Mouse (Mus musculus) CH12.LX (cell line): ENCODE results near the gene Cwc25. TPM values are rescaled to one million over a fixed set of nuclear protein-coding genes. Genes with fewer than 3 reads are reported as not detected.

Source experiments
- DNase-seq: peaks from one replicate; pipeline ENCODE4 v3.0.0-alpha.2; 2013; ENCODE audit errors: extremely low read depth
- H3K27ac ChIP-seq: 2 replicates; pipeline ENCODE4 v1.5.1; 2012; ENCODE audit warnings: low read depth, mild to moderate bottlenecking, control low read depth, moderate library complexity; ENCODE audit not compliant: insufficient read depth
- H3K27me3 ChIP-seq: replicated peaks from 2 replicates; pipeline ENCODE3; 2012; ENCODE audit warnings: inconsistent platforms
- H3K36me3 ChIP-seq, 2 experiments: replicated peaks in 1 of 2; 2 replicates each; pipeline versions ENCODE3 to v1.6.1; 2012; ENCODE audit warnings: inconsistent platforms in 1 of 2, low read length in 1 of 2, mild to moderate bottlenecking in 1 of 2, mixed read lengths in 1 of 2, moderate library complexity in 1 of 2; ENCODE audit not compliant: control insufficient read depth in 1 of 2, insufficient read depth in 1 of 2
- H3K4me1 ChIP-seq, 2 experiments: 2 replicates each; pipeline ENCODE4 v1.6.1; 2012; ENCODE audit warnings: inconsistent platforms in 1 of 2, moderate library complexity in 1 of 2; ENCODE audit not compliant: insufficient read depth in 2 of 2, control insufficient read depth in 1 of 2
- H3K4me2 ChIP-seq: 2 replicates; pipeline ENCODE4 v1.6.1; 2012; ENCODE audit warnings: low read depth, mild to moderate bottlenecking, control low read depth; ENCODE audit not compliant: poor library complexity, insufficient read depth, severe bottlenecking
- H3K4me3 ChIP-seq, 3 experiments: fragments of 150-350 bp in 1 of 3; sonication (generic) in 1 of 3; replicated peaks in 1 of 3; 2 replicates each; pipeline versions ENCODE3 to v1.5.1; 2011 to 2012; ENCODE audit warnings: low read depth in 2 of 3, low read length in 2 of 3, mild to moderate bottlenecking in 2 of 3, moderate library complexity in 2 of 3, control low read depth in 1 of 3, improper control_type of control experiment in 1 of 3, inconsistent platforms in 1 of 3, mixed read lengths in 1 of 3; ENCODE audit not compliant: poor library complexity in 1 of 3
- H3K79me2 ChIP-seq: replicated peaks from 2 replicates; pipeline ENCODE4 v1.6.1; 2012; ENCODE audit warnings: mild to moderate bottlenecking, moderate library complexity; ENCODE audit not compliant: control insufficient read depth, poor library complexity, insufficient read depth, severe bottlenecking; ENCODE audit errors: extremely low read depth
- H3K9ac ChIP-seq: 2 replicates; pipeline ENCODE4 v1.6.1; 2012; ENCODE audit warnings: low read depth, mild to moderate bottlenecking, control low read depth, moderate library complexity; ENCODE audit not compliant: insufficient read depth
- H3K9me3 ChIP-seq: replicated peaks from 2 replicates; pipeline ENCODE3; 2012; ENCODE audit warnings: low read length, inconsistent platforms, mixed read lengths
- CHD2 ChIP-seq: IDR thresholded peaks from 2 replicates; pipeline ENCODE4 v1.6.1; 2011; ENCODE audit warnings: low read length, improper control_type of control experiment
- CTCF ChIP-seq, 2 experiments: IDR thresholded peaks in 1 of 2; conservative IDR thresholded peaks in 1 of 2; 2 replicates each; pipeline ENCODE4 v1.5.1; 2011 to 2012; ENCODE audit warnings: low read depth in 2 of 2, low read length in 2 of 2, improper control_type of control experiment in 1 of 2, inconsistent platforms in 1 of 2, mild to moderate bottlenecking in 1 of 2, moderate library complexity in 1 of 2
- E2F4 ChIP-seq: IDR thresholded peaks from 2 replicates; pipeline ENCODE4 v1.6.1; 2011; ENCODE audit warnings: low read depth, low read length, improper control_type of control experiment; ENCODE audit not compliant: insufficient replicate concordance
- ELF1 ChIP-seq: IDR thresholded peaks from 2 replicates; pipeline ENCODE4 v1.6.1; 2014; ENCODE audit warnings: low read depth, mild to moderate bottlenecking, inconsistent platforms, low read length, improper control_type of control experiment
- EP300 ChIP-seq: IDR thresholded peaks from 2 replicates; pipeline ENCODE4 v1.6.1; 2011; ENCODE audit warnings: low read length, improper control_type of control experiment
- GABPA ChIP-seq: IDR thresholded peaks from 2 replicates; pipeline ENCODE4 v1.6.1; 2012; ENCODE audit warnings: low read depth, low read length, improper control_type of control experiment, inconsistent platforms; ENCODE audit not compliant: insufficient replicate concordance
- HCFC1 ChIP-seq: IDR thresholded peaks from 2 replicates; pipeline ENCODE4 v1.6.1; 2012; ENCODE audit warnings: low read depth, mild to moderate bottlenecking, inconsistent platforms, low read length, improper control_type of control experiment
- JUN ChIP-seq: IDR thresholded peaks from 2 replicates; pipeline ENCODE4 v1.6.1; 2011; ENCODE audit warnings: low read depth, mild to moderate bottlenecking, low read length, improper control_type of control experiment, moderate library complexity; ENCODE audit not compliant: insufficient read depth
- KAT2A ChIP-seq: IDR thresholded peaks from 2 replicates; pipeline ENCODE4 v1.6.1; 2012; ENCODE audit warnings: low read length, improper control_type of control experiment, inconsistent platforms; ENCODE audit not compliant: insufficient replicate concordance
- MAX ChIP-seq: IDR thresholded peaks from 2 replicates; pipeline ENCODE4 v1.6.1; 2011; ENCODE audit warnings: low read length, improper control_type of control experiment
- MAZ ChIP-seq: IDR thresholded peaks from 2 replicates; pipeline ENCODE4 v1.6.1; 2012; ENCODE audit warnings: low read depth, mild to moderate bottlenecking, inconsistent platforms, low read length, improper control_type of control experiment, moderate library complexity
- MXI1 ChIP-seq: IDR thresholded peaks from 2 replicates; pipeline ENCODE4 v1.6.1; 2011; ENCODE audit warnings: mild to moderate bottlenecking, low read depth, low read length, improper control_type of control experiment
- MYC ChIP-seq: IDR thresholded peaks from 2 replicates; pipeline ENCODE4 v1.6.1; 2011; ENCODE audit warnings: low read depth, mild to moderate bottlenecking, improper control_type of control experiment, low read length
- NELFE ChIP-seq: IDR thresholded peaks from 2 replicates; pipeline ENCODE4 v1.6.1; 2011; ENCODE audit warnings: low read depth, low read length, improper control_type of control experiment
- PAX5 ChIP-seq: IDR thresholded peaks from 2 replicates; pipeline ENCODE4 v1.6.1; 2012; ENCODE audit warnings: low read length, inconsistent platforms, mixed read lengths
- POLR2A ChIP-seq: IDR thresholded peaks from 2 replicates; pipeline ENCODE4 v1.6.1; 2011; ENCODE audit warnings: low read depth, mild to moderate bottlenecking, improper control_type of control experiment, low read length
- RAD21 ChIP-seq: IDR thresholded peaks from 2 replicates; pipeline ENCODE4 v1.6.1; 2011; ENCODE audit warnings: low read depth, mild to moderate bottlenecking, low read length, improper control_type of control experiment, moderate library complexity
- RCOR1 ChIP-seq: conservative IDR thresholded peaks from 2 replicates; pipeline ENCODE4 v1.6.1; 2012; ENCODE audit warnings: low read depth, mild to moderate bottlenecking, inconsistent platforms, low read length, improper control_type of control experiment
- SIN3A ChIP-seq: IDR thresholded peaks from 2 replicates; pipeline ENCODE4 v1.6.1; 2012; ENCODE audit warnings: low read length, improper control_type of control experiment, inconsistent platforms
- SMC3 ChIP-seq: IDR thresholded peaks from 2 replicates; pipeline ENCODE4 v1.6.1; 2011; ENCODE audit warnings: low read depth, low read length, improper control_type of control experiment
- TBP ChIP-seq: conservative IDR thresholded peaks from 2 replicates; pipeline ENCODE4 v1.6.1; 2011; ENCODE audit warnings: low read depth, low read length, improper control_type of control experiment
- TCF12 ChIP-seq: IDR thresholded peaks from 2 replicates; pipeline ENCODE4 v1.6.1; 2014; ENCODE audit warnings: low read depth, mild to moderate bottlenecking, inconsistent platforms, low read length, improper control_type of control experiment
- USF1 ChIP-seq: IDR thresholded peaks from 2 replicates; pipeline ENCODE4 v1.6.1; 2014; ENCODE audit warnings: low read depth, mild to moderate bottlenecking, inconsistent platforms, low read length, improper control_type of control experiment
- ZKSCAN1 ChIP-seq: IDR thresholded peaks from 2 replicates; pipeline ENCODE4 v1.6.1; 2012; ENCODE audit warnings: low read depth, inconsistent platforms, low read length, improper control_type of control experiment, borderline replicate concordance
- ZNF384 ChIP-seq: IDR thresholded peaks from 2 replicates; pipeline ENCODE4 v1.6.1; 2012; ENCODE audit warnings: low read depth, low read length, improper control_type of control experiment, inconsistent platforms
- dilution Hi-C: fragments of 300-500 bp; cut with MboI; formaldehyde crosslinking; loops from 2 replicates; pipeline ENCODE4 v1.14.3; 2020; ENCODE audit warnings: low sequenced_read_pairs; ENCODE audit not compliant: extremely low pct_unique_long_range_greater_than_20kb, extremely low pct_ligation_motif_present
- in situ Hi-C: fragments of 300-500 bp; cut with MboI; formaldehyde crosslinking; loops from 3 replicates; pipeline ENCODE4 v1.14.3; 2019; ENCODE audit warnings: low sequenced_read_pairs, low pct_ligation_motif_present, low pct_unique_long_range_greater_than_20kb, mixed read lengths
- polyA plus RNA-seq: library from polyadenylated mRNA; unstranded; fragments of >175 nt; gene quantifications from 2 replicates; pipeline ENCODE4 v1.2.1, GENCODE M21; 2012; ENCODE audit warnings: low read depth; ENCODE audit not compliant: insufficient read length
- total RNA-seq, 2 experiments: library from RNA; depleted of rRNA; stranded (reverse); fragments of 300-350 nt in 1 of 2; fragments of >200 nt in 1 of 2; gene quantifications; 2 replicates each; pipeline ENCODE4 v1.2.3; 2012 to 2014

Cwc25 gene
- total and polyA plus RNA-seq, 3 experiments, result 16.7 to 21.5 (median 19.6) TPM

DNA sequence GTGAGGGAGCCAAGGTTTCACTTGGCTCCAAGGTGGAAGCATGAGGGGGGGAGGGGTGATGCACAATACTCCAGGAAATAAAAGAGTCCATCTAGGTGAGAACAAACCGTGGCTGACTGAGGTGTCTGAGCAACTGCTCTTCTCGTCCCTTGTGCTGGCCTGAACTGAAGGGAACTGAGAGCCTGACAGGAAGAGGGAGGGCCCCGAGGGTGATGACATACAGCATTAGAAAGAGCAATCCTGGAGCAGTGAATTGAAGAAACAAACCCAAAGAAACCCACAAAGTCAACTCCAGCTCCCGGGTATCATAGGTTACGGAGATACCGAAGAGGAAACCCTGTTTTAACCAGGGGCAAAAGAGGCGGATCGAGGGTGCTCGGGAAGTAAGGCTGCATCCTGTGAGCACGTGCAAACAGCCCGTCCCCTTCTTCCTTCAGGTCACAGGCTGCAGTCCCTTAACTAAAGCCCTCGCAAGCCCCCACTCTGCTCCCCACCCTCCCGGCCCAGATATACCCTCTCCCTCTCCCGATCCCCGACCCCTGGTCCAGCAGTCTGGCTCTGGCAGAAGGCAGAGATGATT lies 48.0 kb downstream of the Cwc25 start (continued):
- TF ChIP-seq MAZ, result peak; percentile 65; the same call in 1 of the 2 replicates
- peak; percentile 89 for TF ChIP-seq EP300
- peak; percentile 62 for TF ChIP-seq MXI1
- no peak for TF ChIP-seq USF1
- TF ChIP-seq ZKSCAN1, result no peak
- TF ChIP-seq GABPA, result no peak
- TF ChIP-seq E2F4, result no peak
- TF ChIP-seq PAX5, result no peak
- TF ChIP-seq MAX, result peak; percentile 88
- TF ChIP-seq SMC3, result no peak
- TF ChIP-seq POLR2A, result peak; percentile 79
- no peak for TF ChIP-seq KAT2A
- peak; percentile 58 for TF ChIP-seq CHD2
- TF ChIP-seq RCOR1, result no peak
- peak; percentile 48 for TF ChIP-seq HCFC1
- peak; percentile 47; the same call in 1 of the 2 replicates for TF ChIP-seq ELF1
- TF ChIP-seq JUN, result peak; percentile 45
- TF ChIP-seq CTCF (conservative IDR thresholded peaks at IDR 0.05 in 1 of 2, IDR thresholded peaks at IDR 0.05 in 1 of 2; ENCODE audit: low read depth in 2 of 2, low read length in 2 of 2), result no peak
- TF ChIP-seq ZNF384, result no peak
- TF ChIP-seq TBP, result peak; percentile 73
- TF ChIP-seq TCF12, result peak; percentile 83
- TF ChIP-seq RAD21, result no peak
- TF ChIP-seq NELFE, result no peak; the same call in 1 of the 2 replicates

DNA sequence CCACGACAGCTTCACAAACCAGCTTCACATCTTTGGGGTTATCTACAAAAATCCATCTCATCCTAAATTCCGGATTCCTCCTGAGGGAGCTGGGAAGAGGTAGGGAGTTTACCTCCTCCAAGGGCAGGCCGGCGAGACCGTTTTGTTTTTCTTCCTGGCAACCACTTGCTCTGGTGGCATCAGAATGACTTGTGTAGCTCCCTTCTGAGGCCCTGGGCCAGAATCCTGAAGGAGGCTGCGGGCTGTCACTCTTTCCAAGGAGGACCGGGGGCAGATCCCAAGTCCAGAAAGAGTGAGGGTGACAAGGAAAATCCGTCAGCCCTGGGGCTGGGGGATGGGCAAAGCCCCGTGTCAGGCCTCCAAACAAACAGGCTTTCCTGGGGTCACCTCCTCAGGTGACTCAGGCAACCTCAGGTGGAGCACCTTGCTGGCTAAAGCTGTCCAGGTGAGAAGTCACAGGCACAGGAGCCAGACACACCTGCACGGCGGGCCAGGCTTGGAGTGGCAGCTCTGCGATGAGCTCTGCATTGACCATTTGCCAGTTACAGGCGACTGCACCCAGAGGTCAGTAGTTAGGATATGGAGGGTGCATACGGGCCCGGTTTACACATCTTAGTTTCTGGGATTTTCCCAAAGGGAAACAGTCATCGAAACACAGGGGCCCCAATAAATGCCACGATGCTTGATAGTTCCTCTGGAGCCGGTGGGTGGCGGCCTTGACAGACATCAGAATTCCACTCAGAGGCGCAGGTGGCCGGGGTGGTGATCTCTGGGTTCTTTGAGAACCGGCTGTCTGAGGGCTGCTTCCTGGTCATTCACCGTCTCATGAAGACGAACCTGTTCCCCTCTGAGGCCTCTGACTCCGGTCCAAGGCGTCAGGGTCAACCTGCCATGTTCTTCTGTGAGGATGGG lies 48.7 kb downstream of the Cwc25 start:
- Histone ChIP-seq H3K4me2 (peak overlapping the region; percentile 64), H3K9ac (peak overlapping the region; percentile 69), H3K4me3 (peak overlapping the region in 2 of 3 experiments; percentile 16 to 22), H3K36me3 (peaks cover 54 to 86% of the 10 kb centered on the region in 2 experiments), H3K27ac (peak overlapping the region; percentile 98), H3K4me1 (peaks cover 19 to 50% of the 10 kb centered on the region in 2 experiments), H3K9me3 (peaks cover 17% of the 10 kb centered on the region), H3K79me2 (no peaks in the 10 kb centered on the region), H3K27me3 (no peaks in the 10 kb centered on the region)
- no peak for DNase-seq
- TF ChIP-seq SIN3A, result no peak
- no peak for TF ChIP-seq MYC
- TF ChIP-seq HCFC1, result no peak
- in situ Hi-C loops, result no loop called here
- dilution Hi-C loops, result no loop called here
